Mouse (Mus musculus) spleen, postnatal 10 days (tissue): ENCODE results near the gene Hist1h2bj.

Source experiments
- DNase-seq, 2 experiments: peaks; one replicate each; pipeline ENCODE4 v3.0.0; 2021 to 2022; ENCODE audit warnings: low spot score in 2 of 2

The Hist1h2bj gene

DNA sequence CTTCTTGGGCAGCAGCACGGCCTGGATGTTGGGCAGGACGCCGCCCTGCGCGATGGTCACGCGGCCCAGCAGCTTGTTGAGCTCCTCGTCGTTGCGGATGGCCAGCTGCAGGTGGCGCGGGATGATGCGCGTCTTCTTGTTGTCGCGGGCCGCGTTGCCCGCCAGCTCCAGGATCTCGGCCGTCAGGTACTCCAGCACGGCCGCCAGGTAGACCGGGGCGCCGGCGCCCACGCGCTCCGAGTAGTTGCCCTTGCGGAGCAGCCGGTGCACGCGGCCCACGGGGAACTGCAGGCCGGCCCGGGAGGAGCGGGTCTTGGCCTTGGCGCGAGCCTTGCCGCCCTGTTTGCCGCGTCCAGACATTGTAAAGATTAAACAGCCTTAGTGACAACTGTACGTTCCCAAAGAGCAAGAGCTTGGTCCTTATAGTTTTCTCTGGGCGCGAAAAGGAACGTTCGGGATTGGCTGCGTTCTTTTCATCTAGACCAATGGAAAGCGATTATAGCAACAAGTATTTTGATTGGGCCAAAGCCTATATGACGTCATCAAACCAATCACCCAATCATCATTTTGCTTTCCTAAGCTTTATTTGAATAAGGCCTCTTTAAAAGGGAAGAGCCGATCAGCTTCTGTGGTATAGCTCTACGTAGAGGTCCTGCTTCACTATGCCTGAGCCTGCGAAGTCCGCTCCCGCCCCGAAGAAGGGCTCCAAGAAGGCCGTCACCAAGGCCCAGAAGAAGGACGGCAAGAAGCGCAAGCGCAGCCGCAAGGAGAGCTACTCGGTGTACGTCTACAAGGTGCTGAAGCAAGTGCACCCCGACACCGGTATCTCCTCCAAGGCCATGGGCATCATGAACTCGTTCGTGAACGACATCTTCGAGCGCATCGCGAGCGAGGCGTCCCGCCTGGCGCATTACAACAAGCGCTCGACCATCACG lies at the start of gene Hist1h2bj, which contains the start of gene Hist1h2ag:
Gene Hist1h2bj (plus strand): TSS at position 647 of the 935 bp plus-strand sequence.
Gene Hist1h2ag (minus strand): TSS at position 377 of the 935 bp plus-strand sequence.
- DNase-seq: peak; percentile 84 to 90

DNA sequence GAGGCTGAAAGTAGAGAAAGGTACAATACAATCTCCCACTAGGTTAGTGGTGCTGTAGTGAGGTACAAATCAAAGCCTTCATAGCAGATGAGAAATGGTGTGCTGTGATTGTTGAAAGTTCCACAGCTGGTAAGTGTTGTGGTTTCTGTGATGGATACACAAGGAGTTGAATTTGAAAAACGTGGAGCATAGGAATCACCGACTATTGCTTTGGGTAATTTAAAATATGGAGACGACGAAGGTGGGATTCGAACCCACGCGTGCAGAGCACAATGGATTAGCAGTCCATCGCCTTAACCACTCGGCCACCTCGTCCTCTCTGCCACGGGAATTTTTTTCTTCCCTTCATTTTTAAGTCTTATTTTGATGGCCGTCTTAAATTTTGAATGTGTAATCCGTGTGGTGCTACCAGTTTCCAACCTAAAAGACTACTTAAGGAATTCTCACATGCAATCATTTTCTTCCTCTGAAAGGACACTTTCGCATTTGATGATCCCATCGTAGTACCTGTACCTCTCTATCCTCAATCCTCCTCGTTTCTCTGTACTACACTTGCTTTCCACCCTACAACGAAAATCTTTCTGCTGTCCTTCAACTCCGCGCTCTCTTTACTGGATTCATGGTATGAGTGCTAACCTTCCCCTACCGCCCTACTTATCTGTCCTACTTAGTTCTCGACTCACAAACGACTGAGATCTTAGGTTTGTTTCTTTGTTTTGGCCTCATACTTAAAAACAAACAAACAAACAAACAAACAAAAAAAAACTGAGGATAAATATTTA lies 48.9 kb upstream of the Hist1h2bj start:
- DNase-seq: peak in 1 of 2 experiments; percentile 45

DNA sequence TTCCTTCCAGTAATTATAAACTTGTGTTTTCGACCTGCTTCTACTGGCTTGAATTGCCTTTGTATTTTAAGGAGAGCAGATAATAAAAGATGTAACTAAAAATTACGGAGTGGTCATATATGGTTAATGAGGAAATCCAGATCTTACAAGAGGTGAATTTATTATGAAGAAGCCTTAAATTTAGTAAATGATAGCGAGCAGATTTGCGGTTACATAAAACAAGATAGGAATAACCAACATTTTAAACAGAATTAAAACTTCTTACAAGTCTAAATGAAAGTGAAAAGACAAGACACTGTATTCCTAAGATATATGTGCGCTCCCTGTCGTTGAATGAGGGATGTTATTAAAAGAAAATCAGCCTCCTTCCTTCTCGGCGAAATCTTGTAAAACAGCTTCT lies 48.1 kb upstream of the Hist1h2bj start:
- DNase-seq: no peak

DNA sequence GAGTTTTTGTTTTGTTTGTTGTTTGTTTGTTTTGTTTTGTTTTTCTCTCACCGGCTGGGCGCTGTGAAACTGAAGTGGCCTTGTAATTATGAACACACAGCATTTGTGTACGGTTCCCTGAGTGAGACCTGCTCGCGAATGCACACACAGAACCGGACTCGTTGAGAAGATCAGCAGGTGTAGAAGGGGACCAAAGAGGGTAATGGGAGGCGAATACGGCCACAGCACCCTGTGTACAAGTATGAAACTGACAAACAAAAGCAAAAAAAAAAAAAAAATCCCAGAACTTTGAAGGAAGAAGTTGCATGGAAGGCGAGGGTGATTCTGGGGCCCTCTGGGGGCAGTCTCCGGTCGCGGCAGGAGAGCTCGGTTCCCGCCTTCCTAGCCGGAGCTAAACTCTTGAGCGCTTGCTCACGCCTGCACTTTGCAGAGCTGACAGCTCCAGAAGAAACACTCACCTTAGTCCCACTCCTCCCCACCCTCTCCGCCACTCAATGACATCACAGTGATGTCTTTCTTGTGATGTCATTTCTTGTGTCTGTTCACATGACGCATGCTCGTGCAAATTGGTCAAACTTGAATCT lies 47.6 kb upstream of the Hist1h2bj start:
- peak in 1 of 2 experiments; percentile 53 for DNase-seq

DNA sequence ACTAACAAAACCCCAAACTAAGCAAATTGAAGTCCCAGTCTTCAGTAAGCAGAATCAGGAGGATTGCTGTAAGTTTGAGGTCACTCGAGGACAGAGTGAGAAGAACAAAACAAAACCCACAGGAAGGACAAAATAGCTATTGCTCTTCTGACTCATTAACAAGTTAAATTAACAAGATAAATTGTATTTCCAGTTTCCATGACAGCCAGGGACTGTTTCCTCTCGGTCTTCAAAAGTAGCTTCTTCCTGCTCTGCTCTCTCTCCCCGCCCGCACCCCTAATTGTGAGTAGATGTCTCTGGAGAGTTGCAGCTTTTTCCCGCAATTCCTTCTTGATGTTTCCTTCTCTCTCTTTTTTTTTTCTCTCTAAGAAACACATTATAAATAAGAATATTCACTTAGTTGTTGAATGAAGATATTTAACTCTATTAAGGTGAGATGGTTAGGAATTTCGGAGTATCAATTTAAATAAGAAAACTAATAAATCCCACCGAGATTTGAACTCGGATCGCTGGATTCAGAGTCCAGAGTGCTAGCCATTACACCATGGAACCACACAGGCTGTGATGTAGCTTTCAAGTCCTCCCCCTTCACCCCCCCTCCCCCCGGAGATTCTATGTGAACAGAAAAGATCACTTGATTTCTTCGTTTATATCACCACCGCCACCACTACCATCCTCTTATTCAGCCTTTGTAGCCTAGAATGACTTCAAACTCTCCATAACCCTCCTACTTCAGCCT lies 46.7 kb upstream of the Hist1h2bj start:
- no peak for DNase-seq

DNA sequence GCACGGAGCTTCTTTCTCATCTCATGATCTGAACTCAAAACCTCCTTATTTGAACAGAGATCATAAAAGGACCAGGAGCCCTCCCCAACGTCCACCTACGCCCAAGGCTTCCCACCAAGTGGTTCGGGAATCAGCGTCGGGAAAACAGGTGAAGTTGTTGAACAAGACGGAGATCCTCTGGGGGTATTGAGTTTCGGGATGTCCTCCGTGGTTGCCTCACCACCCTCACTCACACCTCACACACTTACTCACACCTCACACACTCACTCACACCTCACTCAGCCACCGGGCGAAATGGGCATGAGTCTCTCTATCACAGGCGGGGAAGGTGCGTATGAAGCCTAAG lies 46.2 kb upstream of the Hist1h2bj start:
- DNase-seq: no peak

DNA sequence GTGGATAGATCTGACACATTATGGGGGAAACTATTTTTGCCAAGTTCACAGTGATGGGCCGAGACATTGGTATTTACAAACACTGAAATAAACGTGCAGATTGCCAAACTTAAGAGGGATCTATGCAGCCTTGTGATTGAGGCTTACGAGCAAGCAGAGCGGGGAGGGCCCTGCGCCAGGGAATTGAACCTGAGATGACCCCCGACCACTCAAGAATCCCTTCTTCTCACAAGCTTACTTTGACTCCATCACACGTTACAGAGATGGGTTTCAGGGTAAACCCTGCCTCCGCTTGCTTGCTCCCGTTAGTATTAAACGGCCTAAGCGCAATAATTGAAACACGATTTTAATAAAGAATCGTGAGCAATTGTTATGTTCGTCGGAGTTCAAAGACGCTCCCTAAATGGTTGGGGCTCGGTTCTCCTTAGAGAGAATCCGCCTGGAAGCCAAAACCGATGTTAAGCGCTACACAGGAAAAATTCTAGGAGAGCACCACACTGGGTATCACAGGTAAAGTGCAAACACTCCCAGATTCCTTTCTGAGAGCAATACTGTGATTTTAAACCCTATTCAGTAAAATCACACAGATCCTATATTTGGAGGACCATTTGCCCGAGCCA lies 45.7 kb upstream of the Hist1h2bj start:
- DNase-seq: no peak

DNA sequence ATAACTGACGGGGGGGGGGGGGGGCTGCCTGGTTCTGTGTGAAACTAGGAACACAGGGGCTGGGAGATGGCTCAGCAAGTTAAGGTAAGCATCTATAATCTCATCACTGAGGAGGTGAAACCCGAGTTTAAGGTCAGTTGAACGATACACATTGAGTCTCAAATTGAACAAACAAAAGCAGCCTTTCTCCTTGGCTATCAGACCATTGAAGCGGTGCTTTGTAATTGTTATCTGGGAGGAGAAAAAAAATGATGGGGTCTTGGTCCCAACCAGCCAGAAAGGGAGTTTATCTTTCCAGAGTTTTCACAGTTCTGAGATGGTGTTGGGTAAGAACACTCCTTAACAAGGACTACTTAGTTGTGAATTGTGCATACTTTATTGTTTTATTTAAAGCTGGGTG lies 45.2 kb upstream of the Hist1h2bj start:
- no peak for DNase-seq

DNA sequence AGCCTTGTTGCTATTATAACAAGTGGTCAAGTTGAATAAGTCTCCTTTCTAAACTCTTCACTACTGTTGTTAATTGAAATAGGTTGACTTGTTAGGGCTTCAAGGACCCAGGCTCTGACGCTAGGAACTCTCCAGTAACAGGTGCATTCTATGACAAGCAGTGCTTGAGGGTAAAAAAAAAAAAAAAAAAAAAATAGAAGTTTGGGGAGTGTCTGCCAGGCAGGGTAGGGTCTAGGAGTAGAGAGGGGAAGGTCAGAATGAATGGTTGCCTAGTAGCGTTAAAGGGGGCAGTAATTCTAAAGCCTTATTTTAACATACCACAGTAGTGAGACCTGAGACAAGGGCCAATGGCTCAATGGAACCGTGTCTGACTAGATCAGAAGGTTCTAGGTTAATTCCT lies 44.6 kb upstream of the Hist1h2bj start:
- DNase-seq: no peak

DNA sequence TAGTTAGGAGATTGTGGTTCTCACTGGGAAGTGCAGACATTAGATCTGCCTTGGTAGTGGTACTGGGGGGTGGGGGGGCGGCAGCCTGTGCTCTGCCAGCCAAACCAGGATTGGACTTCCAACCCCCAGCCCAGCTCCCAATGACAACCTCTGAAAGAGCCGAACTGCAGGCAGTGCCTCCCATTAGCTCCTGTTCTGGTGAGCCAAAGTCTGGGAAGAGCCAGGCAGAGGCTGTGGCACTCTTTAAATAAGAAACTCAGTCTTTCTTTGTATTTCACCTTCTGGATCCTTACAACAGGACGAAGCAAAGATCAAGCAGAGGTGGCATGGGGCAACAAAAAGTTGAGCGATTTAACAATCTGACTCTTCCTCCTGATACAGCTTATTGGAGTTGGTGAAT lies 43.9 kb upstream of the Hist1h2bj start:
- no peak for DNase-seq

DNA sequence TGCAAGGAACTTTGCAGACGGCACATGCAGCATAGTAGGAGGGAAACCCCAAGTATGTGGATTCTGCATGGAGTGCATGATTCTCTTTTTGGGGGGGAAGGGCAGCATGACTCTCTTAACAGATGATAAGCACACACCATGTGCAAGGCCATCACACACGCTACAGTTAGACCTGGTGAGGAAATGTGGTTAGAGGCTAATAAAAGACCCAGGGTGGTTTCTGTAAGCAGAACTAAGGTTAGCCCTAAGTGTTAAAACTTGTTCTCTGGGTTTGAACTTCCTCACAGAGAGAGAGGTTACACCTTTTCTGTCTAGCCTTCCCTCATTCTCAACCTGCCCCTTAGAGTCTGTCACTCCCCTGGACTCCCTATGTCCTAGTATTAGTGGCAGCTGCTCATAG lies 41.7 kb upstream of the Hist1h2bj start:
- DNase-seq: no peak

DNA sequence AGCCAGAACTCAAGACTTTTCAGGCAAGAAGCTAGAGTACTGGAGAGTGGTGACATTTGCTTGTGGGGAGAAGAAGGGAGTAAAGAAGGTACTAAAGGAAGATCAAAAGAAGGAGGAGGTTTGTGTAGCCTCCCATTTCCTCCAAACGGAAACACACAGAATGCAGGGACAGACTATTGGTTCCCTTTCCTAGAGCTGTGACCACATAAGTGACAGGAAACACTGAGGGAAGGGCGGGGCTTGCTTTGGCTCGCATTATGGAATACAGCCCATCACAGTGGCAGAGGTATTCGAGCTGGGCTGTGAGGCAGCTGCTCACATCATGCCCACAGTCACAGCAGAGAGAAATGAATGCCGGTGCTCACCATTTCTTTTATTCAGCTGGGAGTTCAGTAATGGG lies 41.2 kb upstream of the Hist1h2bj start:
- no peak for DNase-seq

DNA sequence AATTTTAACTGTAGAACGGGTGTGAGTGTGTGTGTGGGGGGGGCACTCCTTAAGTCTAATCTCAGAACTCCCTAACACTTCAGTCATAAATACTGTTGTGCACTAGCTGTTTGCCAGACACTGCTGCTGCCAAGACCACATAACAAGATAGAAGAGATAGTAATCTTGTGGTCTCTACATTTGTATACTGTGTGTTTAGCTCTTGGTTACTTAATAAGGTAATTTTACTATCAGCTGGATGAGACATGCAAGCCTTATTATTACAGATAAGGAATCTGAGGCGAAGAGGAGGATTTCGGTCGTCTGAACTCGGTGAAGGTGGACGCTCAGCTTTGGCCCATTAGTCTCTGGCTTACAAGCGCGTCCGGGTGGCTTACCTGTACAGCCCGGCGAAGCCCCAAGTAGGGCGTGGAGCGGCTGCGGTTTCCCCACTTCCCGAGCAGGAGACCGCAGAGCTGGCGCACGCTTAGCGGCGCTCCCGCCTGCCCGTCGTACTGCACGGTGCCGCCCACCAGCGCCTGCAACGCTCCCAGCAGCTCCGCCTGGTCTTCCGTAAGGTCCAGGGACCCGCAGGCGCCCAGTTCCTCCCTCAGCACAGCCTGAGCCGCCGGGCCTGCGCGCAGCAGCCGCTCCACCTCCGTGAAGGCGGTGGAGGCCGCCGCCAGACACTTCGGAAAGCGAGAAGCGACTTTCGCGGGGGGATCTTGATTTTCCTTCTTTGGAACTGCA lies 37.2 kb upstream of the Hist1h2bj start:
- peak in 1 of 2 experiments; percentile 47 for DNase-seq

DNA sequence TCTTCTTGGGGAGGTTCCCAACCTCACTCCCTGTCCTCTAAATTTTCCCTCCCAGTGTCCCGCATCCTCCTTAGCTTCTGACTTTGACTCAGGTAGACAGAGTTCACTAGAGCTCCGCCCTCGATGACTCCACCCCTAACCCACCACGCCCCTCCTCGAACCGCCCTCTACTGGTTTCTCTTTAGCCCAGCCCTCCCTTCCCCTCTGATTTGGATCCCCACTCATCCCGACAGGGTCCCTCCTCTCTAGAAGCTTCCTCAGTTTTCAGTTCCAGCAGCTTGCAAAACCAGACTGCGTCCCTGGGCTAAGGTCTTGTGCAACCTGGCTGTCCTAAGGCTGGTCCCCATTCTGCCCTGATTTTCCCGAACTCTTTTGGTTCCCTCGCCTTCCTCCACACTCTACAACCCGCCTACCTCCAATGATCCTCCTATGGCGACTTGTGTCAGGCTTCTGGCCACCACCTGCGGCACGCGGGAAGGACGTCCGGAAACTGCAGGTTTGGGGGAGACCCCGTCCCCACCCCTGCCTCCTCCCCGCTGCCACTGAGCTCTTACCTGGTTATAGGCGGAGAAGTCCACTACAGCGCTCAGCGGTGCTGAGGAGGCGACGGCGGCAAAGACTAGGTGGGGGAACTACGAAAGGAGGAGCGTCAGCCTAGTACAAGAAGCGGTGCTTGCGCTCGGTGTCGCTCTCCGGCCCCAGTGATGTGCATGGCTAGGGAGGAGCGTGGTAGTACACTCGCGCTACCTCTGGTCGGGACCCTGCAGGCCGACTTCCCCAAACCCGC lies 36.5 kb upstream of the Hist1h2bj start:
- DNase-seq: peak in 1 of 2 experiments; percentile 72

DNA sequence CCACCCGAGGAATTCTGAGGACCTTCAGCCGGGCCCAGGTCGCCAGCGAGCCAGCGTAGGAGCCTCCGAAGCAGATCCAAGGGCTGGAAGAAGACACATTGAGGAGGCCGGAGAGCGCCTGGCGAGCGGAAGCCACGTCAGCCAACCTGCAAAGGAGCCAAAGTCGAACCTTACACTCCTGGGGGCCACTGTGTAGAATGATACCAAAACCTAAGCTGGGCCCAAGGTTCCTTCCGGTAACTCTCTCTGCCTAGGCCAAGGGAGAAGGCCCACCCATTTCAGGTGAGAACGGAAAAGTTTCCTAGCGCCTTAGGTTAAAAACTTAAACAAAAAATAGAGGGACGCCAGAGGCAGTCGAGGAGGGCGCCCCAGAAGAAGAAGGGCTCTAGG lies 35.9 kb upstream of the Hist1h2bj start:
- no peak for DNase-seq

DNA sequence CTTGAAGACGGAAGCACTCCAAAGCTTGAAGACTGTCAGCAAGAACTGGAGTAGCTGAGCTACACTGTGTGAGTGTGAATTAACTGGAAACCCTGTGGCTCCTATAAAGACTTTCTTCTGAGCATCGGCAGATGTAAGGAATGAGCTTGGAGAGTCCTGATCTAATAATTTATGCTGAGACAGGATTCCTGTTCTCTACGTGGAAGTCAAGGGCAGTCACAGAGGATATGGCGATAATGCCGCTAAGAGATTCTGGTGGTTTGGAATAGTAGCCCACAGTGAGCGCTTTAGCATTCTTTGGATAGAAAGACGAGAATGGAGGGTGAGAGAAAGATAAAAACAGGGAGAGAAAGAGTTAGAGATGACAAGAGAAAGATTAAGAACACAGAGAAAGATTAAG lies 35.1 kb upstream of the Hist1h2bj start:
- DNase-seq: no peak

DNA sequence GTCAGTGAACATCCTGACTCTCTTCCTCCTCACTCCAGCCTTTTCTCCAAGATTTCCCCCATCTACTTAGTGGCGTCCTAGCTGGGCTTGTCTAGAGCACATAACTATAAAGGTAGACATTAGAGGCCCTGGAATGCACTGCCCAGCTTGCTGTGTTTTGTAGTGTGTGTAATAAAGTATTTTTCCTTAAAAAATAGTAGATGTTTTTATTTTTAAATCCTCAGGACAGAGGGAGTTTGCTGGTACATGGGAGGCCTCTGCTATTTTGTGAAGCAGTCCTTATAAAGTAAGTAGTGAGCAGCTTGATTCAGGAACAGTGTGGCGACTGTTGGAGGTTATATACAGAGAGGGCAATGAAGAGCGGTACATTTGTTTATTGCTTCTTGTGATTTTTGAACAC lies 34.3 kb upstream of the Hist1h2bj start:
- no peak for DNase-seq

DNA sequence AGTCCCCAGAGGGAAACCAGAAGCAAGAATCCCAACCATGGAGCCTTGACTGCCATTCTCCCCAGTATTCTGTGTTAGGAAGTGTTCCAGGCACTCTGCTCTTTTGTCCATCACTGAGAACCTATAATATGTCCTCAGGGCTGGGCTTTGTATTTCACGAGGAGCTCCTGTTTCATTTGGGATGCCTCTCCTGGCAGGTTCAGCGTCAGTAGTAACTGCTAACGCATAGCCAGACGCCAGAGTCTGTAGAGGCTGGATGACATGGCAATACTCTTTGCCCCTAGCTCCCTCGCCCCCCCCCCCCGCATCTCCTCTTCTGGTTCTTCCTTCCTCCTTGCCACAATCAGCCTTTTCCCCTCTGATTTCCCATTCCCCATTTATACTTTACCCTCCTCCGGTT lies 33.4 kb upstream of the Hist1h2bj start, which contains the start of gene Prss16:
Gene Prss16 (minus strand): TSS at position 101 of the 400 bp plus-strand sequence.
- DNase-seq: no peak

DNA sequence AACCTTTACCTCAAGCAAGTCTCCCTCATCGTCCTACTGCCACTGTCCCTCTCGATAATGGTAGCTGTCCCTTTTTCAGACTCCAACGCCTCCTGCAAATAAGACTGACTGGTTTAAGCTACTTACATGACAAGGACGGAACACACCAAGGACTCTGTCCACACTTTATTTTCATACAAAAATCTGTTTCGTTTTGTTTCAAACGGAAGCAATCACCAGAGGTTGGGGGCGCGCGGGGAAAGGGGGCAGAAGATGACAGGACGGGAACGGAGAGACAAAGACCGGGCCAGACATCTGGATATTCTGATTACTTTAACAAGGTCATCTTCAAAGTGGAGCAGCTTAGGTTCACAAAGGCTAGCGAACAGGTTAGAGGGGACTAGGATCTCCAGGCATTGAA lies 29.3 kb upstream of the Hist1h2bj start:
- DNase-seq: no peak

DNA sequence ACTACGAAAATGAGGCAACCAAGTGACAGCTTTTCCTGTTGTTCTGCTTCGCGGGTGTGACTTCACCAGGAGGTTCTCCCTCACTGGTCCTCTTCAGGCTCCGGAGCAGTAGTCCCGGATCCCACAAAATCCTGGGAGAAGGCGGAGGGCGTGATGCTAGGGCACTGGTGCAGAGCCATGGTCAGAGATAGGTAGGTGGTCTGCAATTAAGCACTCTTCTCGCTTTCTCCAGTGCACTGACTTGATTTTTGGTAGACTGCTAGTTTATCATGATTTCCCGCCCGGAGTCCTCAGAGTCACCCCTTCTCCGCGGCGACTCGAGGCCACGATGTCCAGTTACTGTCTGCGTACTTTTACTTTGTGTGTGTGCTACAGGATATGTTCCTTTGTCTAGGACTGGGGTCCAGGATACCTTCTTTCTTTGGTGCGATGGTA lies 28.6 kb upstream of the Hist1h2bj start:
- DNase-seq: no peak
